Mouse (Mus musculus) mesoderm, embryonic 11.5 days (tissue): ENCODE results near the gene Rdh8.
"Not testable (repeated sequence)": the region's sequence is repeated elsewhere in the genome, so short reads cannot be mapped to it uniquely, and the experiment has no call there.

Source experiments
- DNase-seq: peaks from one replicate; pipeline ENCODE4 v3.0.0-alpha.2; 2012; ENCODE audit warnings: low read depth, low spot score

The Rdh8 gene

GRCm38 (mm10) chr9:20835431-20835954 lies 17.2 kb downstream of the Rdh8 start:
- DNase-seq: not testable (repeated sequence)

GRCm38 (mm10) chr9:20837184-20837947 lies 19.1 kb downstream of the Rdh8 start:
- peak; percentile 16 for DNase-seq

- no peak for DNase-seq
Measured at GRCm38 (mm10) chr9:20838931-20839330, 20.6 kb downstream of the Rdh8 start.

GRCm38 (mm10) chr9:20842211-20842610 lies 23.9 kb downstream of the Rdh8 start:
- DNase-seq: no peak

GRCm38 (mm10) chr9:20842670-20843069 lies 24.4 kb downstream of the Rdh8 start:
- DNase-seq: peak; percentile 47

GRCm38 (mm10) chr9:20850179-20850578 lies 31.9 kb downstream of the Rdh8 start:
- no peak for DNase-seq

- DNase-seq: peak; percentile 83
Measured at GRCm38 (mm10) chr9:20857131-20857530, 38.8 kb downstream of the Rdh8 start.

GRCm38 (mm10) chr9:20859926-20860325 lies 41.6 kb downstream of the Rdh8 start:
- no peak for DNase-seq

GRCm38 (mm10) chr9:20861821-20862220 lies 43.5 kb downstream of the Rdh8 start:
- DNase-seq: peak; percentile 62

- no peak for DNase-seq
Measured at GRCm38 (mm10) chr9:20862225-20862624, 43.9 kb downstream of the Rdh8 start.

GRCm38 (mm10) chr9:20866879-20867278 lies 48.6 kb downstream of the Rdh8 start:
- no peak for DNase-seq

- DNase-seq: peak; percentile 34
Measured at GRCm38 (mm10) chr9:20868448-20869001, 50.2 kb downstream of the Rdh8 start, which contains the start of gene A230050P20Rik. A230050P20Rik (plus strand) TSS chr9:20868642.

- no peak for DNase-seq
Measured at GRCm38 (mm10) chr9:20869246-20869645, 50.9 kb downstream of the Rdh8 start.

GRCm38 (mm10) chr9:20870211-20871173 lies 52.2 kb downstream of the Rdh8 start:
- no peak for DNase-seq

GRCm38 (mm10) chr9:20872991-20873390 lies 54.7 kb downstream of the Rdh8 start:
- DNase-seq: no peak

GRCm38 (mm10) chr9:20873521-20873920 lies 55.2 kb downstream of the Rdh8 start:
- no peak for DNase-seq

- no peak for DNase-seq
Measured at GRCm38 (mm10) chr9:20875021-20875790, 56.9 kb downstream of the Rdh8 start.
